Mouse (Mus musculus) neural tube, embryonic 14.5 days (tissue): ENCODE results near the gene Prap1. TPM values are rescaled to one million over a fixed set of nuclear protein-coding genes. Genes with fewer than 3 reads are reported as not detected.

Experiments
- ATAC-seq: fragments of 200-750 bp; cut with Nextera tagmentation; 2 replicates; pipeline ENCODE4 v1.8.0; 2017; ENCODE audit warnings: low read depth, mild to moderate bottlenecking, moderate TSS enrichment, moderate library complexity
- H3K27ac ChIP-seq: fragments of 300-500 bp; sonication (generic); 2 replicates; pipeline ENCODE4 v1.5.1; 2014; ENCODE audit warnings: low read depth, mild to moderate bottlenecking, control low read depth, low read length, moderate library complexity, mixed read lengths
- H3K27me3 ChIP-seq: fragments of 300-500 bp; sonication (generic); 2 replicates; pipeline ENCODE4 v1.6.1; 2014; ENCODE audit warnings: low read length; ENCODE audit not compliant: control insufficient read depth, insufficient read depth
- H3K36me3 ChIP-seq: fragments of 300-500 bp; sonication (generic); 2 replicates; pipeline ENCODE4 v1.6.1; 2014; ENCODE audit warnings: low read length, mixed read lengths; ENCODE audit not compliant: control insufficient read depth, insufficient read depth
- H3K4me1 ChIP-seq: fragments of 300-500 bp; sonication (generic); 2 replicates; pipeline ENCODE4 v1.6.1; 2014; ENCODE audit warnings: low read length; ENCODE audit not compliant: control insufficient read depth, insufficient read depth
- H3K4me2 ChIP-seq: fragments of 300-500 bp; sonication (generic); 2 replicates; pipeline ENCODE4 v1.6.1; 2014; ENCODE audit warnings: mild to moderate bottlenecking, low read depth, low read length, control low read depth
- H3K4me3 ChIP-seq: fragments of 300-500 bp; sonication (generic); 2 replicates; pipeline ENCODE4 v1.5.1; 2014; ENCODE audit warnings: low read depth, low read length, control low read depth, mixed read lengths
- H3K9ac ChIP-seq: fragments of 300-500 bp; sonication (generic); replicated peaks from 2 replicates; pipeline ENCODE4 v1.6.1; 2014; ENCODE audit warnings: low read depth, mild to moderate bottlenecking, control low read depth, low read length, mixed read lengths
- H3K9me3 ChIP-seq: fragments of 300-500 bp; sonication (generic); 2 replicates; pipeline ENCODE4 v1.6.1; 2016; ENCODE audit warnings: low read length; ENCODE audit not compliant: control insufficient read depth
- WGBS: fragments of 180-500 bp; shearing (Covaris S2); extraction: QIAGEN DNeasy Blood & Tissue Kit; methylation state at CpG from one replicate; pipeline ENCODE4 v1.1.7; 2014; 5-methylcytosine and 5-hydroxymethylcytosine counted together
- polyA plus RNA-seq: library from polyadenylated mRNA; unstranded; fragments of >200 nt; fragmentation: Nextera tagmentation; extraction: Ambion mirVana; gene quantifications from 2 replicates; pipeline ENCODE4 v1.2.1, GENCODE M21; 2014

The Prap1 gene
- polyA plus RNA-seq, result 0.48 TPM in 1 of 2 replicates, not detected in the other

- H3K27me3 ChIP-seq, result no peaks in the 10 kb centered on the region
- H3K4me1 ChIP-seq, result no peaks in the 10 kb centered on the region
- no peak within 1 kb of the TSS for H3K9ac ChIP-seq
- H3K4me3 ChIP-seq, result no peak within 1 kb of the TSS
- H3K9me3 ChIP-seq, result no peaks in the 10 kb centered on the region
- H3K36me3 ChIP-seq, result no peaks in the 10 kb centered on the region
- H3K27ac ChIP-seq, result no peak within 1 kb of the TSS
- 67% methylated on average over 5 of the region's 5 CpGs for WGBS
- no peak within 1 kb of the TSS for H3K4me2 ChIP-seq
- ATAC-seq, result no peak
These were observed at the start of gene Prap1 for GRCm38 (mm10) chr7:140092924-140093528. TSS of gene Prap1 (plus strand) at chr7:140093395.

- H3K36me3 ChIP-seq, result peaks cover 6% of the 10 kb centered on the region
- no peak overlapping the region for H3K27ac ChIP-seq
- peaks cover 13% of the 10 kb centered on the region for H3K27me3 ChIP-seq
- peaks cover 13% of the 10 kb centered on the region for H3K4me1 ChIP-seq
- H3K9me3 ChIP-seq, result no peaks in the 10 kb centered on the region
- no peak for ATAC-seq
- no peak overlapping the region for H3K9ac ChIP-seq
- no peak overlapping the region for H3K4me3 ChIP-seq
- 89% methylated on average over 4 of the region's 4 CpGs for WGBS
- H3K4me2 ChIP-seq, result no peak overlapping the region
These were observed 47.6 kb upstream of the Prap1 start for GRCm38 (mm10) chr7:140045546-140045945.

- Histone ChIP-seq H3K9ac (peak overlapping the region; percentile 32; the same call in 1 of the 2 replicates), H3K4me3 (peak overlapping the region; percentile 51), H3K27ac (no peak overlapping the region), H3K27me3 (peaks cover 19% of the 10 kb centered on the region), H3K4me2 (peak overlapping the region; percentile 58), H3K9me3 (no peaks in the 10 kb centered on the region), H3K36me3 (no peaks in the 10 kb centered on the region), H3K4me1 (peaks cover 13% of the 10 kb centered on the region)
- ATAC-seq, result no peak
- WGBS, result under 1% methylated on average over 33 of the region's 33 CpGs
These were observed 45.3 kb upstream of the Prap1 start for GRCm38 (mm10) chr7:140047811-140048311.

- H3K9me3 ChIP-seq, result no peaks in the 10 kb centered on the region
- peak within 1 kb of the TSS; percentile 32 for H3K9ac ChIP-seq
- no peak within 1 kb of the TSS for H3K27ac ChIP-seq
- H3K27me3 ChIP-seq, result peaks cover 19% of the 10 kb centered on the region
- ATAC-seq, result peak; percentile 60; the same call in 1 of the 2 replicates
- H3K4me1 ChIP-seq, result peaks cover 13% of the 10 kb centered on the region
- H3K4me3 ChIP-seq, result peak within 1 kb of the TSS; percentile 51
- no peaks in the 10 kb centered on the region for H3K36me3 ChIP-seq
- WGBS, result under 1% methylated on average over 56 of the region's 56 CpGs
- H3K4me2 ChIP-seq, result peak within 1 kb of the TSS; percentile 58
These were observed 44.7 kb upstream of the Prap1 start, which contains the start of gene Msx3 for GRCm38 (mm10) chr7:140048361-140049114. TSS of gene Msx3 (minus strand) at chr7:140049089.

GRCm38 (mm10) chr7:140049115-140049689 lies 44.0 kb upstream of the Prap1 start:
- no peaks in the 10 kb centered on the region for H3K9me3 ChIP-seq
- WGBS, result under 1% methylated on average over 34 of the region's 34 CpGs
- H3K27ac ChIP-seq, result no peak overlapping the region
- ATAC-seq, result peak; percentile 86
- no peaks in the 10 kb centered on the region for H3K36me3 ChIP-seq
- H3K4me1 ChIP-seq, result peaks cover 13% of the 10 kb centered on the region
- H3K4me2 ChIP-seq, result peak overlapping the region; percentile 58
- H3K27me3 ChIP-seq, result peaks cover 19% of the 10 kb centered on the region
- H3K9ac ChIP-seq, result peak overlapping the region; percentile 22; the same call in 1 of the 2 replicates
- H3K4me3 ChIP-seq, result peak overlapping the region; percentile 51

GRCm38 (mm10) chr7:140054124-140054523 lies 39.1 kb upstream of the Prap1 start:
- Histone ChIP-seq H3K9ac (no peak overlapping the region), H3K9me3 (no peaks in the 10 kb centered on the region), H3K36me3 (no peaks in the 10 kb centered on the region), H3K4me3 (no peak overlapping the region), H3K4me1 (peaks cover 11% of the 10 kb centered on the region; the same call in 1 of the 2 replicates), H3K27ac (no peak overlapping the region), H3K4me2 (no peak overlapping the region), H3K27me3 (peaks cover 14% of the 10 kb centered on the region)
- no peak for ATAC-seq
- WGBS, result 78% methylated on average over 4 of the region's 4 CpGs

GRCm38 (mm10) chr7:140057413-140058407 lies 35.5 kb upstream of the Prap1 start:
- Histone ChIP-seq H3K9me3 (no peaks in the 10 kb centered on the region), H3K27ac (peak overlapping the region; percentile 91), H3K36me3 (no peaks in the 10 kb centered on the region), H3K9ac (peak overlapping the region; percentile 81), H3K4me1 (peaks cover 20% of the 10 kb centered on the region; the same call in 1 of the 2 replicates), H3K27me3 (no peaks in the 10 kb centered on the region), H3K4me3 (peak overlapping the region; percentile 51), H3K4me2 (peak overlapping the region; percentile 72)
- WGBS, result 3% methylated on average over 53 of the region's 53 CpGs
- peak; percentile 76 for ATAC-seq

GRCm38 (mm10) chr7:140058528-140058927 lies 34.7 kb upstream of the Prap1 start:
- H3K9me3 ChIP-seq, result no peaks in the 10 kb centered on the region
- ATAC-seq, result no peak
- H3K27ac ChIP-seq, result peak overlapping the region; percentile 91
- peaks cover 20% of the 10 kb centered on the region; the same call in 1 of the 2 replicates for H3K4me1 ChIP-seq
- peak overlapping the region; percentile 72 for H3K4me2 ChIP-seq
- no peaks in the 10 kb centered on the region for H3K36me3 ChIP-seq
- no peaks in the 10 kb centered on the region for H3K27me3 ChIP-seq
- peak overlapping the region; percentile 51 for H3K4me3 ChIP-seq
- H3K9ac ChIP-seq, result peak overlapping the region; percentile 81
- 8% methylated on average over 7 of the region's 7 CpGs for WGBS
